Mouse (Mus musculus) liver, postnatal 0 days (tissue): ENCODE results near the gene Dlgap4. TPM values are rescaled to one million over a fixed set of nuclear protein-coding genes. Genes with fewer than 3 reads are reported as not detected.

Source experiments
- ATAC-seq: fragments of 200-750 bp; cut with Nextera tagmentation; 2 replicates; pipeline ENCODE4 v1.8.0; 2017; ENCODE audit warnings: mild to moderate bottlenecking, moderate library complexity
- DNase-seq: peaks from one replicate; pipeline ENCODE4 v3.0.0-alpha.2; 2016
- H3K27ac ChIP-seq: fragments of 300-500 bp; sonication (generic); 2 replicates; pipeline ENCODE4 v1.5.1; 2014; ENCODE audit warnings: antibody characterized with exemption, moderate library complexity, mild to moderate bottlenecking, low read depth
- H3K27me3 ChIP-seq: fragments of 300-500 bp; sonication (generic); 2 replicates; pipeline ENCODE4 v1.6.1; 2014; ENCODE audit warnings: low read length, control low read depth, mixed read lengths; ENCODE audit not compliant: insufficient read depth
- H3K36me3 ChIP-seq: fragments of 300-500 bp; sonication (generic); replicated peaks from 2 replicates; pipeline ENCODE4 v1.6.1; 2014; ENCODE audit warnings: mild to moderate bottlenecking, control low read depth, low read length, moderate library complexity, mixed read lengths; ENCODE audit not compliant: insufficient read depth
- H3K4me1 ChIP-seq: fragments of 300-500 bp; sonication (generic); 2 replicates; pipeline ENCODE4 v1.6.1; 2014; ENCODE audit warnings: antibody characterized with exemption, mild to moderate bottlenecking, control low read depth; ENCODE audit not compliant: insufficient read depth
- H3K4me2 ChIP-seq: fragments of 300-500 bp; sonication (generic); 2 replicates; pipeline ENCODE4 v1.6.1; 2014; ENCODE audit warnings: low read depth, mild to moderate bottlenecking, low read length, moderate library complexity, mixed read lengths
- H3K4me3 ChIP-seq: fragments of 300-500 bp; sonication (generic); 2 replicates; pipeline ENCODE4 v1.5.1; 2014; ENCODE audit warnings: low read depth, low read length
- H3K9ac ChIP-seq: fragments of 300-500 bp; sonication (generic); replicated peaks from 2 replicates; pipeline ENCODE4 v1.6.1; 2014; ENCODE audit warnings: mild to moderate bottlenecking, moderate library complexity
- H3K9me3 ChIP-seq: fragments of 300-500 bp; sonication (generic); 2 replicates; pipeline ENCODE4 v1.6.1; 2016; ENCODE audit warnings: mild to moderate bottlenecking, control low read depth, low read length, mixed read lengths
- CTCF ChIP-seq: sonication (generic); IDR thresholded peaks from 2 replicates; pipeline ENCODE4 v1.5.1; 2016; ENCODE audit warnings: antibody characterized with exemption, low read depth
- EP300 ChIP-seq: IDR thresholded peaks from 2 replicates; pipeline ENCODE4 v1.6.1; 2016; ENCODE audit warnings: antibody characterized with exemption, low read depth, mild to moderate bottlenecking
- WGBS: fragments of 180-500 bp; shearing (Covaris S2); extraction: QIAGEN DNeasy Blood & Tissue Kit; methylation state at CpG from one replicate; pipeline ENCODE4 v1.1.7; 2014; ENCODE audit not compliant: insufficient replicate concordance; 5-methylcytosine and 5-hydroxymethylcytosine counted together
- polyA plus RNA-seq: library from polyadenylated mRNA; unstranded; fragments of >200 nt; fragmentation: Nextera tagmentation; extraction: Ambion mirVana; gene quantifications from 2 replicates; pipeline ENCODE4 v1.2.1, GENCODE M21; 2015

Gene Dlgap4
- polyA plus RNA-seq, 1 experiment from 2014 or later: 10.7 TPM

DNA sequence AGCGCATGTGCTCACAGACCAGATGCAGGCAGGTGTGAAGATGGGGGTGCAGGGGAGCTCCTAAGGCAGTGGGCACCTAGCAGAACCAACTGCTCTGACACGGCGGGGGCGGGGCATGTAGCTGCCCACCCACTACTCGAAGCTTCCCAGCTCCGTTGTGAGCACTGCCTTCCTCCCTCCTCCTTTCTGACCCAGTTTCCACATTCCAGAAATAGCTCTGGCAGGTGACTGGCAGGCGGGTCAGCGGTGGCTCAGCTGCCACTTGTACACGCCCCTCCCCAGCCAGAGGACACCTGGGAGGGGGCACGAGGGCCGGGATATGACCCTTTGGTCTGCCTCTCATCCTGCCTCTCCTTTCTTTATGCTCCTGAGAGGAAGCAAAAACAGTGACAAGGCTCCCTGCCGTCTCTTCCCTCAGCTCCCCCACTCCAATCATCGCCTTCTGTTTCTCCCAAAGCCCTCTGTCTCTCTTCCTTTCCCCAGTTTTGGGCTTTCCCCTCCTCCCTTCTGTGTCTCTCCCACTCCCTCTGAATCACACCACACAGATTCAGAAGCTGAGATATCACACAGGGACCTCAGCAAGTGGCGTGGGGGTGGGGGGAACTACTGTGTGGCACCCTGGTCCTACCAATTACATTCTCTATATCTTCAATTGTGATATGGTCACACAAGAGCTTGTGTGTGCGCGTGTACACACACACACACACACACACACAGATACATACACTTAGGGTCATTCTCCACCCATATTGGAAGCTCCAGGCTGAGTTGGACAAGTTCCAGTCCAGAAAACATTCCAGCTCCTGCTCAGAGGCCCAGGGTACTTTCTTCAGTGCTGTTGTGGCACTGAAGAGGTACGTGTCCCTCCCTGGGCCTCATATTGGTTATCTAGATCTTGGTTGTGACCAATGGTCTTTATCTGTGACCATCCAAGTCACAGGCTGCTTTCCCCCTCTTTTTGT lies 104.1 kb downstream of the Dlgap4 start:
- Histone ChIP-seq H3K27me3 (no peaks in the 10 kb centered on the region), H3K27ac (peak overlapping the region; percentile 44; the same call in 1 of the 2 replicates), H3K9ac (no peak overlapping the region), H3K4me1 (peaks cover 37% of the 10 kb centered on the region), H3K4me2 (peak overlapping the region; percentile 45; the same call in 1 of the 2 replicates), H3K4me3 (no peak overlapping the region), H3K9me3 (no peaks in the 10 kb centered on the region), H3K36me3 (no peaks in the 10 kb centered on the region)
- TF ChIP-seq CTCF (no peak), EP300 (no peak)
- no peak for DNase-seq
- ATAC-seq: no peak
- 32% methylated on average over 17 of the region's 17 CpGs for WGBS

DNA sequence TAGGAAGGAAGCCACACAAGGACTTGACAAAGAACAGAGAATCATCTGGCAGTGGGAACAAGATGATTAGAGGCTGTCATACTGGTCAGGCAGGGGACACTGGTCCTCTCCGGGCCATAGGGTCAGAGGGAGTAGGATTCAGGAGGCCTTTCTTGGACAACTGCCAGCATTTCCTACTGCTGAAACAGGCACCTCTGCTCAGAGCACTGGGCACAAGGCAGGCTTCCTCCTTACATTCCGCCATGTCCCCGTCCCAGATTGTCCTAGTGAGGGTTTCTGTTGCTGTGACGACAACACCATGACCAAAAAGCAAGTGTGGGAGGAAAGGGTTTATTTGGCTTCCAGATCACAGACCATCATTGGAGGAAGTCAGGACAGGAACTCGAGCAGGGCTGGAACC lies 105.3 kb downstream of the Dlgap4 start:
- WGBS: 56% methylated on average over 5 of the region's 5 CpGs

DNA sequence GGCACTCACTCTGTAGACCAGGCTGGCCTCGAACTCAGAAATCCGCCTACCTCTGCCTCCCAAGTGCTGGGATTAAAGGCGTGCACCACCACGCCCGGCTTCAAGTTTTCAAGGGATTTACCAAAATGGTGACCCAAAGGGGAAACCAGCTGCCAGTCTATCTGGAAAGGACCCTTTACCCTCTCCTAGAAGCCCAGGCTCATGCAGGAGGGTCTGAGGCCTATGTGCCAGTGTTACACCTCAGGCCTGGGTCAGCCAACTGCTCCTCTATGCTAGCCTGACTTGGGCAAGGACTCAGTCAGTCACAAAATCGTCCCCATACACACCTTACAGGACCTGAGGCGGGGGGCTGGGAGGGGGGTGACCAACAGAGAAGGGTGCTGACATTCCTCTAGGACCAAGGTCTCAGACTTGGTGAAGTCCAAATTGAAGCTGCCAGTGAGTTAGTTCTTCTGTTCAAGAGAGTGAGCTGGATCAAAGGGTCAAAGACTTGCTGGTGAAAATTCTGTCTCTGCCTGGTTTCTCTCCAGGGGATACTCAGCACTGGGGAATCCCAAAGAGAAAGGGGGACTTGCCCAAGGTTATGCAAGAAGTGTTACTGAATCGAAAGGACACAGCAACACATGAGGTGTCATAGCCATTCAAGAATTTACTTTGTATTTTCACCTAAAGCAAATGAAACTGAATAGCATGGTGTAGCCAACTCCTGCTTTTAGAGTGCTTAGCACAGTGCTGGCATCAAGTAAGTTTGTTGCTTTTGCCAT lies 106.2 kb downstream of the Dlgap4 start:
- DNase-seq: no peak
- WGBS: 75% methylated on average over 8 of the region's 8 CpGs

More for the DNA sequence above, 105.3 kb downstream of the Dlgap4 start:
- TF ChIP-seq CTCF (no peak), EP300 (no peak; the same call in 1 of the 2 replicates)
- H3K27ac ChIP-seq: peak overlapping the region; percentile 34; the same call in 1 of the 2 replicates
- no peaks in the 10 kb centered on the region for H3K9me3 ChIP-seq
- H3K9ac ChIP-seq: no peak overlapping the region
- DNase-seq (peak; percentile 49), ATAC-seq (no peak)
- H3K27me3 ChIP-seq: no peaks in the 10 kb centered on the region
- H3K36me3 ChIP-seq: no peaks in the 10 kb centered on the region
- H3K4me2 ChIP-seq: no peak overlapping the region
- H3K4me1 ChIP-seq: peaks cover 37% of the 10 kb centered on the region
- no peak overlapping the region for H3K4me3 ChIP-seq

DNA sequence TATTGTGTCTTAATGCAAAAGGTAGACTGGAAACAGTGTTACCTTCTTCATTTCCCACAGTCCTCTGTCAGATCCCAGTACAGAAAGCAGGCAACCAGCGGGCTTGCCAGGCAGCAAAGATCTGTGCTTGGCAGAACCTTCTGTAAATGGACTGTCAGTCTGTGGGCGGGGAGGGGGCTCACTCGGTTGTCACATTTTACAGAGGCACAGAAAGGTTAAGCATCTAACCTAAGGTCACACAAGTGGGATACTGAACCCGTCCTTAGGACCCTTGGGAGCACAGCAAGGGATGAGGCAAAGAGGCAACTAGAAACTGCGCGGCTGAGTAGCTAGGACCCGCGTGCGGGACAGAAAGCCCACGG lies 106.8 kb downstream of the Dlgap4 start:
- H3K9me3 ChIP-seq: no peaks in the 10 kb centered on the region
- H3K4me2 ChIP-seq: peak overlapping the region; percentile 88
- peaks cover 37% of the 10 kb centered on the region for H3K4me1 ChIP-seq
- ATAC-seq (peak; percentile 8), DNase-seq (no peak)
- peak overlapping the region; percentile 77 for H3K4me3 ChIP-seq
- no peaks in the 10 kb centered on the region for H3K36me3 ChIP-seq
- TF ChIP-seq CTCF (no peak), EP300 (no peak)
- H3K9ac ChIP-seq: peak overlapping the region; percentile 89
- H3K27me3 ChIP-seq: no peaks in the 10 kb centered on the region
- H3K27ac ChIP-seq: peak overlapping the region; percentile 88
- WGBS: 3% methylated on average over 10 of the region's 10 CpGs

More for the DNA sequence above, 106.2 kb downstream of the Dlgap4 start:
- peak overlapping the region; percentile 89 for H3K9ac ChIP-seq
- H3K27ac ChIP-seq: peak overlapping the region; percentile 88
- H3K9me3 ChIP-seq: no peaks in the 10 kb centered on the region
- peaks cover 37% of the 10 kb centered on the region for H3K4me1 ChIP-seq
- H3K27me3 ChIP-seq: no peaks in the 10 kb centered on the region
- peak overlapping the region; percentile 77 for H3K4me3 ChIP-seq
- ATAC-seq: no peak
- H3K4me2 ChIP-seq: peak overlapping the region; percentile 88
- TF ChIP-seq EP300 (no peak), CTCF (no peak)
- no peaks in the 10 kb centered on the region for H3K36me3 ChIP-seq

DNA sequence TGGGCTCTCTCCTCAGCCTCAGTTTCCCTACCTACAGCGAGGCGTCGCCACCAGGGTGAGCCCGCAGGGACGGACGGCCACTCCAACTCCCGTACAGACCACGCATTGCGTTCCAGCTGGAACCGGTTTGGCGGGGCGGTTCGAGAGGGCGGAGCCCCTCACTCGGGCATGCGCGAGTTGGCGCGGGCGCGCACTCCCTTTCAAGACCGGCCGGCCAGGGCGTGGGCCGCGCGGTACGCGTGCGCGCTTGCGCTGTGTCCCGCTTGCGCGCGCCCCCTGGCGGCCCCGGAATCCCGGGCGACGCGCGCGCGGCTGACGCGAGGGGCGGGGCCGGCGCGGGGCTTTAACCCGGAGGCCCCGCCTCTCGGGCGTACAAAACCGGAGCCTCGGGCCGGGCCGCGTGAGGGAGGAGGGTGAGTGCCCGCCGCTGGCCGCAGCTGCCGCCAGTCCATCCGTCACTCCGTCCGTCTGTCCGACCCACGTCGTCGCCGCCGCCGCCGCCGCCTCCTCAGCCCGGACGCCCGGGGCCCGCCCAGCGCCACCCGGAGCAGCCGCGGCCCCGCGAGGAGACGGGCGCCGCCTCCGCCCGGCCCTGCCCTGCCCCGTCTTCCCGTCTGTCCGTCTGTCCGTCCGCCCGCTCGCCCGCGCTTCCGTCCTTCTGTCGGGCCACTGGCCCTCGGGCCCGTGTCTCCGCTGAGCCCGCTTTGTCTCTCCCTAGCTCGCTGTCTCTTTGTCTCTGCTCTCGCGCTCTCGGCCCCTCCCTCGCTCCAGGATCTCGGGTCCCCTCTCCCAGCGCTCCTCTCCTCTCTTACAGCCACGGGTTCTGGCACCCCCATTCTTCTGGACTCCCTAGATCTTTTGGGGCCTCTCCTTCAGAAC lies 107.4 kb downstream of the Dlgap4 start:
- WGBS: 4% methylated on average over 77 of the region's 114 CpGs
- peak overlapping the region; percentile 88 for H3K27ac ChIP-seq
- peaks cover 39% of the 10 kb centered on the region for H3K4me1 ChIP-seq
- peak; percentile 96 for DNase-seq
- H3K27me3 ChIP-seq: no peaks in the 10 kb centered on the region
- ATAC-seq: peak; percentile 95
- TF ChIP-seq CTCF (peak; percentile 62), EP300 (no peak)
- no peaks in the 10 kb centered on the region for H3K36me3 ChIP-seq
- peak overlapping the region; percentile 88 for H3K4me2 ChIP-seq
- peak overlapping the region; percentile 89 for H3K9ac ChIP-seq
- peak overlapping the region; percentile 77 for H3K4me3 ChIP-seq
- H3K9me3 ChIP-seq: no peaks in the 10 kb centered on the region
